Mouse (Mus musculus) macrophage (primary cell): ENCODE results near the gene Ggt6. TPM values are rescaled to one million over a fixed set of nuclear protein-coding genes. Genes with fewer than 3 reads are reported as not detected.

ENCODE experiments used
- H3K27ac ChIP-seq: fragments of 350-480 bp; formaldehyde crosslinking; 2 replicates; pipeline ENCODE4 v1.9.0; 2021
- H3K36me3 ChIP-seq: fragments of 350-480 bp; formaldehyde crosslinking; 2 replicates; pipeline ENCODE4 v1.9.0; 2021; ENCODE audit errors: inconsistent target
- H3K4me3 ChIP-seq: fragments of 350-480 bp; formaldehyde crosslinking; 2 replicates; pipeline ENCODE4 v1.9.0; 2021; ENCODE audit errors: inconsistent target
- H3K79me2 ChIP-seq: fragments of 350-480 bp; formaldehyde crosslinking; 2 replicates; pipeline ENCODE4 v1.9.0; 2021; ENCODE audit errors: inconsistent target
- WGBS: methylation state at CpG from one replicate; pipeline ENCODE4 v1.1.7; 2026; ENCODE audit warnings: inconsistent platforms; ENCODE audit not compliant: missing documents; 5-methylcytosine and 5-hydroxymethylcytosine counted together
- polyA plus RNA-seq: library from polyadenylated mRNA; stranded (reverse); fragments of 250-400 nt; gene quantifications from 3 replicates; pipeline ENCODE4 v1.2.4, GENCODE M21; 2018; ENCODE audit warnings: inconsistent platforms
- total RNA-seq, 78 experiments: library from RNA; depleted of rRNA; stranded (reverse); fragments of 250-400 nt; gene quantifications; 1 replicate in 9 of 78; 2 replicates in 24 of 78; 3 replicates in 43 of 78; 4 replicates in 2 of 78; pipeline ENCODE4 v1.2.4; 2018; ENCODE audit warnings: inconsistent platforms in 56 of 78

Gene Ggt6
- total RNA-seq (2018; cell fraction: chromatin; rRNA removed): not detected
- not detected for total RNA-seq (2018; cell fraction: cytosol; rRNA removed)
- not detected for total RNA-seq (2018; cell fraction: nucleus; rRNA removed)
- polyA plus RNA-seq: not detected in 3 replicates

GRCm38 (mm10) chr11:72434963-72435693 lies at the start of gene Ggt6:
TSS of gene Ggt6 (plus strand) at chr11:72435526.
- Histone ChIP-seq H3K27ac (no peak within 1 kb of the TSS), H3K79me2 (no peaks in the 10 kb centered on the region), H3K36me3 (no peaks in the 10 kb centered on the region), H3K4me3 (no peak within 1 kb of the TSS)
- WGBS: 82% methylated on average over 11 of the region's 11 CpGs

DNA sequence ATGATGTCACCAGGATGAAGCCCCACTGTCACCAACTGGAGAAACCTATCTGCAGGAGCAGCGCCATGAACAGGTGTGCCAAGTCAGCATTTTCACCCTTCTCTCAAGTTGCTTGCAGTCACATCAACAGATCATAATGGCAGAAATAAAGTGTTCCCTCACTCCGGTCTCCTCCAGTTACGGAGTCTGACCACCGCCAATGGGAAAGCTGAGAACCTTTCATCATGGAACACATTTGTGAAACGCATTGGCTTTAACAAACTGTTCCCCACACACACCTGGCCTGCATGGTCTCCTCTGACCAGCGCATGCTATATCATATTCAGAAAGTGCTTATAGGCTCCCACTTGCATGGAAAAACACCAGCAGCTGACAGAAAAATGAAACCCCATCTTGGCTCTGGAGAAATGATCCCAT lies 47.2 kb upstream of the Ggt6 start:
- 95% methylated on average over 6 of the region's 6 CpGs for WGBS
- Histone ChIP-seq H3K4me3 (no peak overlapping the region), H3K27ac (no peak overlapping the region), H3K36me3 (no peaks in the 10 kb centered on the region), H3K79me2 (no peaks in the 10 kb centered on the region)

GRCm38 (mm10) chr11:72389407-72390142 lies 45.8 kb upstream of the Ggt6 start:
- no peak overlapping the region for H3K27ac ChIP-seq
- no peaks in the 10 kb centered on the region for H3K79me2 ChIP-seq
- no peaks in the 10 kb centered on the region for H3K36me3 ChIP-seq
- H3K4me3 ChIP-seq: no peak overlapping the region
- WGBS: 90% methylated on average over 7 of the region's 7 CpGs

DNA sequence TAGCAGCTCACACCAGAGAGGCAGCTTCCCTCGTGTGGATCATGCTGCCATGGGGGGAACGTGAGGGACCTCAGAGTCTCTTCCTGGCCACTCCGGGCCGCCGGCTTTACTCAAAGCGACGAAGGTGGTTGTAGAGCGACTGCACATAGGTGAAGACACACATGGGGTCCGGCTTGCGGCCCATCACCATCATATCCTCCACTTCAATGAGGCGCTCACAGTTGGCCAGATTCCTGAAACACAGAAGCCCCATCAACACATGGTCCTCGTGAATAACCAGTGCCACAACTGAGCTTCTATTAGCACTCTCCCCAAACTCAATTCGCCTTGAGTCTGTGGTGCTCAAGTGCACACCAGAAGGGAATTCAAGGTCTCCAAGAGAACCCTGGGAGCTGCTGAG lies 44.1 kb upstream of the Ggt6 start:
- Histone ChIP-seq H3K27ac (no peak overlapping the region), H3K79me2 (no peaks in the 10 kb centered on the region), H3K4me3 (no peak overlapping the region), H3K36me3 (no peaks in the 10 kb centered on the region)
- WGBS: 91% methylated on average over 13 of the region's 13 CpGs

- 60% methylated on average over 3 of the region's 3 CpGs for WGBS
- Histone ChIP-seq H3K4me3 (no peak overlapping the region), H3K36me3 (no peaks in the 10 kb centered on the region), H3K79me2 (no peaks in the 10 kb centered on the region), H3K27ac (no peak overlapping the region)
These were observed 42.1 kb upstream of the Ggt6 start for GRCm38 (mm10) chr11:72393243-72393642.

- 90% methylated on average over 5 of the region's 5 CpGs for WGBS
- H3K4me3 ChIP-seq: no peak overlapping the region
- no peaks in the 10 kb centered on the region for H3K36me3 ChIP-seq
- H3K27ac ChIP-seq: no peak overlapping the region
- H3K79me2 ChIP-seq: no peaks in the 10 kb centered on the region
These were observed 41.7 kb upstream of the Ggt6 start for GRCm38 (mm10) chr11:72393669-72394068.

DNA sequence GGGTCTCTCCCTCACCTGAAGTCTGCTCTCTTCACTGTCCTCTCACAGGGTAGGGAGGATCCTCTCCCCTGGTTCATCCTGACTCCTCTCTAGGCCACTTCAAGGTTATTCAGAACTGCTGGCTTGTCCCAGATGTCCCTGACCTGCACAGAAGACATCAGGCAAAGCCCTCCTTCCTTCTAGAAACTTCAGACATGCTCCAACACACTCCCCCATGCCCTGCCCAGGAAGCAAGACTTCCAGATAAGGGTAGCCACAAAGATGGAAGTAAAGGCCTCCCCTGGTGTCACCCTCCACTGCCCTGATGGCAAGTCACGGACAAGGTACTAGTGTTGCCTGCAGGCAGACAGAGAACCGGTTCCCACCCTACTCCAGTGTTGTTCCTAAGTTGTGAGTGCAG lies 40.6 kb upstream of the Ggt6 start:
- H3K27ac ChIP-seq: no peak overlapping the region
- no peaks in the 10 kb centered on the region for H3K79me2 ChIP-seq
- WGBS: 43% methylated on average over 2 of the region's 2 CpGs
- no peak overlapping the region for H3K4me3 ChIP-seq
- no peaks in the 10 kb centered on the region for H3K36me3 ChIP-seq

GRCm38 (mm10) chr11:72395652-72396051 lies 39.7 kb upstream of the Ggt6 start:
- Histone ChIP-seq H3K36me3 (no peaks in the 10 kb centered on the region), H3K4me3 (no peak overlapping the region), H3K79me2 (no peaks in the 10 kb centered on the region), H3K27ac (no peak overlapping the region)
- 94% methylated on average over 6 of the region's 6 CpGs for WGBS

DNA sequence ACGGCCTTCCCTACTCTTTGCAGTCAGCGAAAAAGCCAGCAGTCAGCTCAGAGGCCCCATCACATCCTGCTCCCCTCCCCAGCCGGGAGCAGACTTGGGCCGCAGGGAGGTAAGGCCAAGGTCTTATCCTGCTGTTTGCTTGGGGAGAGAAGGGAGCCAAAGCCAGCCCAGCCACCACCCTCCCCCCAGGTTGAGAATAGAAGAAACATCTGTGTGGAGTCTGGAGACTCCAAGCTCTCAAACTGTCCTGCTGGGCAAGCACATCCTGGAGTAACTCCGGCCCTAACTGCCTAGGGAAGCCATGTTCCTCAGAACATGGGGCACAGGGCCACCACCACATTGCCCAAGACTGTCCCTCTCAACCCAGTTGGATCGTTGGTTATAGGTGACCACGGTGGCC lies 38.7 kb upstream of the Ggt6 start:
- WGBS: 82% methylated on average over 7 of the region's 7 CpGs

DNA sequence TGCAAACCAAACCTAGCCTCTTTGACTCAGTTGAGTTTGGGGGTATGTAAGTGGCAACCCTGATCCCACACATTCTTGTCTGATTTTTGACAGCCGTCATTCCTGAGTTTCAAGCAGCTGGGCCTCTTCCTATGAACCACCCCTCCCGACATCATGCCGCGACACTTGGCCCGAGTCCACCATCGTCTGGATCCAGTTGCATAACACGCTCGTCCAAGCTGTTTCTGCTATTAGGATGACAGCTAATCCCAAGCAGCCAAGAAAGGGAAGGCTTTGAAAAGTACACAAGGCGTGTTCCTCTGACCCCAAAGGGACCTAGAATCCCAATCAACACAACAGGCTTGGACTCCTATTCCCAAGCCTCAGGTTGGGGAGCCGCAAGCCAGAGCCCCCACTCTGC lies 38.3 kb upstream of the Ggt6 start:
- WGBS: 76% methylated on average over 10 of the region's 10 CpGs
- no peaks in the 10 kb centered on the region for H3K36me3 ChIP-seq
- H3K27ac ChIP-seq: no peak overlapping the region
- H3K79me2 ChIP-seq: no peaks in the 10 kb centered on the region
- H3K4me3 ChIP-seq: no peak overlapping the region

More for the DNA sequence above, 38.7 kb upstream of the Ggt6 start:
- Histone ChIP-seq H3K36me3 (no peaks in the 10 kb centered on the region), H3K4me3 (no peak overlapping the region), H3K27ac (no peak overlapping the region), H3K79me2 (no peaks in the 10 kb centered on the region)

DNA sequence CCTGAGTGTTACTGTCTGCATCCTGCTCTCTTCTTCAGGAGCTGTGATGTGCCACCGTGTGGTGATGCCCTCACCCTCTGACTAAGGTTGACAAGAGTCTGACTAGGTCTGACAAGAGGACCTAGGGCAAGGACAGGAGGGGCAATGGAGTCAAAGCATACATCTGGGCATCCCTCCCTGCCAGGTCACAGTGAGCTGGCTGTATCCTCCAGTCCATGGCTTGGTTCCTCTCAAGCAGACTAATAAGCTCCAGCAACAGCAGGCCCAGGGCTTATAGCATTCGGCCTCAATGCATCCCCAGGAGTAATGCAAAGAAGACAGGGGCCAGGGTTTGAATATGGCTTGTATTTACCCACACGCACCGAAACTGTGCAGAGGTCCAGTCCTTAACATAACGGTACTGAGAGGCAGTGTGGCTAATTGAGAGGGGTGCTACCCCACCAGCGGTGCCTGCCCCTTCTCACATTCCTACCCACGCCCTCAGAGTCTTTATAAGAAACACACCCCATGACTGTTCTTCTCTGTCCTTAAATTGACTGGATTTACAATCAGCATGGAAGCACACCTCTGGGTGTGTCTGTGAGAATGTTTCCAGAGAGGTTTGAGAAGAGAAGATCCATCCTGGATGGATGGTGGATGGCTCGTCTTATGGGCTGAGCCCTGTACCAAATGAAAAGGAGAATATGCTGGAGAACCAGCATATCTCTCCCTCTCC lies 37.4 kb upstream of the Ggt6 start:
- WGBS: 95% methylated on average over 8 of the region's 8 CpGs
- H3K79me2 ChIP-seq: no peaks in the 10 kb centered on the region
- H3K27ac ChIP-seq: no peak overlapping the region
- no peak overlapping the region for H3K4me3 ChIP-seq
- no peaks in the 10 kb centered on the region for H3K36me3 ChIP-seq

- 96% methylated on average over 12 of the region's 12 CpGs for whole genome bisulfite sequencing
- Histone ChIP-seq H3K4me3 (no peak overlapping the region), H3K79me2 (no peaks in the 10 kb centered on the region), H3K36me3 (no peaks in the 10 kb centered on the region), H3K27ac (no peak overlapping the region)
These were observed 34.3 kb upstream of the Ggt6 start for GRCm38 (mm10) chr11:72401068-72401467.

DNA sequence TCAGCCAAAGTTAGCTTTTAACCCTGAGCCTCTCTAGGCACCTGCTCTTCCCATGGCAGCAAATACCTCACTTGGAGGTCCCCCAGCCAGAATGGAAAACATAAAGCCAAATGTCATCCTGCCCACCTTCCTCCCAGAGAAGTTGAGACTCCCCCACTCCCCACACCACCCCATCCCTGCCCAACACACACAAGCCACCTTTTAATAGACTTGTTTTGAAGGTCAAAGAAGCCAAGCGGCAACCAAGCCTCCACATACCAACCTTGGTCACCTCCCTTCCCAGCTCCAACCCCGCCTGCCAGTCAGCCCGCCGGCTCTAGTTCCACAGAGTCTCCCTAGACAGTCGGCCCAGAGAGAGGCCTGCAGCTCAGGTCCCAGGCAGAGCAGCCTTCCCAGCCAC lies 33.3 kb upstream of the Ggt6 start:
- Histone ChIP-seq H3K4me3 (no peak overlapping the region), H3K79me2 (no peaks in the 10 kb centered on the region), H3K36me3 (no peaks in the 10 kb centered on the region), H3K27ac (no peak overlapping the region)
- WGBS: 83% methylated on average over 5 of the region's 5 CpGs

- Histone ChIP-seq H3K4me3 (no peak overlapping the region), H3K79me2 (no peaks in the 10 kb centered on the region), H3K36me3 (no peaks in the 10 kb centered on the region), H3K27ac (no peak overlapping the region)
- 96% methylated on average over 12 of the region's 12 CpGs for WGBS
These were observed 32.4 kb upstream of the Ggt6 start for GRCm38 (mm10) chr11:72402969-72403368.

DNA sequence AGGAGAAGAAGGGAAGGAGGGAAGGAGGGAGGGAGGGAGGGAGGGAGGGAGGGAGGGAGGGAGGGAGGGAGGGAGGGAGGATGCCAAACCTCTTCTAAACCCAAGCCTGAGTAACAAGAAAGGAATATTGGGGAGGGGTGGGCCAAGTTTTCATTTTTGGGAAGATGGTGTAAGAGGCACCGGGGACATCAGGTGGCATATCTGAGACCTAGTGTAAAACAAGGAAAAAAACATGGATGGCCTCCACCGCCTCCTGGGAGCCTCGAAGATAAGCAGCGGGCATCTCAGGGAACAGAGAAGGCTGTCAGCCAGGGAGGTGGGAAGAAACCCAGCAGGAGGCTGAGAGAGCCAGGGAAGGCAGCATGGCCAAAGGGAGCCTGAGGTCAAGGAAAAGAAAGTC lies 29.8 kb upstream of the Ggt6 start:
- H3K79me2 ChIP-seq: no peaks in the 10 kb centered on the region
- H3K4me3 ChIP-seq: no peak overlapping the region
- H3K36me3 ChIP-seq: no peaks in the 10 kb centered on the region
- no peak overlapping the region for H3K27ac ChIP-seq
- 96% methylated on average over 4 of the region's 4 CpGs for WGBS
